Mouse (Mus musculus): Measurements from ENCODE around the gene Retsat.

GRCm38 (mm10) chr6:72570644-72571397, 27.5 kb upstream of the Retsat start:
- TF ChIP-seq CTCF (conservative IDR thresholded peaks at IDR 0.05 in 1 of 2, IDR thresholded peaks at IDR 0.05 in 1 of 2; ENCODE audit: low read depth in 2 of 2, low read length in 2 of 2) (no peak), POLR2A (IDR thresholded peaks at IDR 0.05; ENCODE audit: low read depth, low read length) (no peak)

Data from CH12.LX (cell line).